Mouse (Mus musculus): ENCODE measurements around the gene Pnkp. TPM values are rescaled to one million over a fixed set of nuclear protein-coding genes. Genes with fewer than 3 reads are reported as not detected.
A peak's percentile ranks its signal among the peaks of the same experiment; 100 is the strongest.
"Not testable (repeated sequence)": the region's sequence is repeated elsewhere in the genome, so short reads cannot be mapped to it uniquely, and the experiment has no call there.

The Pnkp gene
- polyA plus RNA-seq, 1 experiment from 2014 or later, result 29.8 TPM

GRCm38 (mm10) chr7:44867010-44867702 lies 10.2 kb downstream of the Pnkp start:
- peaks cover 42% of the 10 kb centered on the region for H3K36me3 ChIP-seq
- peak overlapping the region; percentile 100; the same call in 1 of the 2 replicates for H3K9ac ChIP-seq
- H3K4me1 ChIP-seq, result peaks cover 63% of the 10 kb centered on the region
- H3K4me2 ChIP-seq, result peak overlapping the region; percentile 75
- 57% methylated on average over 18 of the region's 19 CpGs for WGBS
- H3K4me3 ChIP-seq, result peak overlapping the region; percentile 97
- ATAC-seq (ENCODE audit: insufficient number of reproducible peaks, low FRiP score, low TSS enrichment, low read depth), result no peak
- H3K9me3 ChIP-seq, result no peaks in the 10 kb centered on the region
- H3K27ac ChIP-seq, result peak overlapping the region; percentile 74
- no peaks in the 10 kb centered on the region for H3K27me3 ChIP-seq

DNA sequence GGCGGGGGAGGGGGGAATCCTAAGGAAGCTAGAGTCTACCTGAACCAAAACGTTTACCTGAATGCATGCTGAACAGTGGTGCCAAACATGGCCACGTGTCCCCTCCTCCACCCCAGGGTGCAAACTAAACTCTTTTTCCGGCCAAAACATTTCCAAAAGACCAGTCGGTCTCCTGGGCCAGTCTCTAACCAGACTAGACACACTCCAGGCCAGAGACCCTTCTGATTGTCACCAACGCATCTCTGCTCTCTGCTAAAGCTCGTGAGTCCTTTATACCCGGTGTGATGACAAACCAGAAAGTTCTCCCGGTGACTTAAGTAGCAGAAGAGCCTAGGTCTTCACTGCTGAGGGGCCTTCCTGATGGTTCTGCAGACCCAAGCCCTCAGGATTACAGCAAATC lies 10.9 kb downstream of the Pnkp start:
- peak overlapping the region; percentile 100 for H3K27ac ChIP-seq
- no peaks in the 10 kb centered on the region for H3K9me3 ChIP-seq
- peak overlapping the region; percentile 75 for H3K4me2 ChIP-seq
- no peaks in the 10 kb centered on the region for H3K27me3 ChIP-seq
- H3K4me1 ChIP-seq, result peaks cover 60% of the 10 kb centered on the region
- ATAC-seq (ENCODE audit: insufficient number of reproducible peaks, low FRiP score, low TSS enrichment, low read depth), result no peak
- H3K4me3 ChIP-seq, result peak overlapping the region; percentile 97
- peaks cover 36% of the 10 kb centered on the region for H3K36me3 ChIP-seq
- 42% methylated on average over 9 of the region's 9 CpGs for WGBS
- peak overlapping the region; percentile 100; the same call in 1 of the 2 replicates for H3K9ac ChIP-seq

DNA sequence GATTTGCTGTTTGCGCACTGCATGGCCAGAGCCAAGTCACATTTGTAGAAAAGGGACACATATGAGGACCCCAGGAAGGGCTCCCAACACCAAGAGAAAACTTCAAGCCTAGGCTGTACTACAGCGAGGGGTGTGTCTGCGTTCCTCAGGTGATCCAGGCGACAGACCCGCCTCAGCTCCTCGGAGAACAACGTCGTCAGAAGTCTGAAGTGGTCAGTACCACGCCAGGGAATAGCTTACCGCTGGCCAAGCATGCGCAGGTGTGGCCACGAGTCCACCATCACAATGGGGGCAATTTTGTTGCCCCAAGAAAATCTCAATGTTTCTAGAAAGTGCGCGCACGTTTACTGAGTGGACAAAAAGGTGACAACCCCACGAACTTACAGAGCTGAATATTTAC lies 11.5 kb downstream of the Pnkp start:
- no peak for ATAC-seq (ENCODE audit: insufficient number of reproducible peaks, low FRiP score, low TSS enrichment, low read depth)
- peak overlapping the region; percentile 97 for H3K4me3 ChIP-seq
- H3K27ac ChIP-seq, result peak overlapping the region; percentile 100
- peak overlapping the region; percentile 75 for H3K4me2 ChIP-seq
- H3K9ac ChIP-seq, result peak overlapping the region; percentile 100
- peaks cover 60% of the 10 kb centered on the region for H3K4me1 ChIP-seq
- no peaks in the 10 kb centered on the region for H3K9me3 ChIP-seq
- peaks cover 29% of the 10 kb centered on the region for H3K36me3 ChIP-seq
- WGBS, result 6% methylated on average over 16 of the region's 16 CpGs
- H3K27me3 ChIP-seq, result no peaks in the 10 kb centered on the region

DNA sequence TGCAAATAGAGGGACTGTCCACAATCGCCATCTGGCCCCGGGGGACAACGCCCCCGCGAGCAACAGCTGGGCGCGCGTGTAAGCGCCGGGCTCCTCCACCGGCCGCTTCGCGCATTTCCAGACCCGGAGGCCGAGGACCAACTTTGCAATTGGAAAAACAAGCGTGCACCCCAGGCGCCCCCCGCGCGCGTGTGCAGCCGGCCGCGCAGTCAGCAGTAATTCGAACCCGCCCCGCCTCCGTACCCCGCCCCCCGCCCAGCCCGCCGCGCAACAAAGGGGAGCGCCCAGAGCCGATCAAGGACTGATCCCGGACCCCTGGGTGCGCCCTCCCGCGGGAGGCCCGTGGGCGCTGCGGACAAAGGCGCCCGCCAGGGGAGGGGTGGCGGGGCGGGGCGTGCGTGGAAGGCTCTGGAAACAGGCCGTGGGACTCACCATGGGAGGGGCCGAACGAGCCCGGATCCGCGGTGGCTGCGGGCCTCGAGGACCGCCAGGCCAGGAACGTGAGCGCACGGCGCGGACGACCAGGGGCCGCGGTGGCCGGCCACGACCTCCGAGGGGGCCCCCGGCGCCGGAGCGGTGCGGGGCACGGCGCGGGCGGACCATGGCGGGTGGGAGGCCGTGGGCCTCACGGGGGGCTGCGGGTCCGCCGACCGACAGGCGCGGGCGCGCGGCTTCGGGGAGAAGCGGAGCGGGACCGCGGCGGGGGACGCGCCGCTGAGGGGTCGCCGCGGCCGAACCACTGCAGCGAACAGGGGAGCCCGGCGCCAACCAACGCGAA lies 12.2 kb downstream of the Pnkp start:
- Histone ChIP-seq H3K4me3 (peak overlapping the region; percentile 97), H3K27me3 (no peaks in the 10 kb centered on the region), H3K9ac (peak overlapping the region; percentile 100), H3K36me3 (peaks cover 23% of the 10 kb centered on the region), H3K9me3 (no peaks in the 10 kb centered on the region), H3K27ac (peak overlapping the region; percentile 100), H3K4me1 (peaks cover 55% of the 10 kb centered on the region), H3K4me2 (peak overlapping the region; percentile 75)
- peak; percentile 52; the same call in 1 of the 2 replicates for ATAC-seq (ENCODE audit: insufficient number of reproducible peaks, low FRiP score, low TSS enrichment, low read depth)
- WGBS, result under 1% methylated on average over 88 of the region's 108 CpGs

DNA sequence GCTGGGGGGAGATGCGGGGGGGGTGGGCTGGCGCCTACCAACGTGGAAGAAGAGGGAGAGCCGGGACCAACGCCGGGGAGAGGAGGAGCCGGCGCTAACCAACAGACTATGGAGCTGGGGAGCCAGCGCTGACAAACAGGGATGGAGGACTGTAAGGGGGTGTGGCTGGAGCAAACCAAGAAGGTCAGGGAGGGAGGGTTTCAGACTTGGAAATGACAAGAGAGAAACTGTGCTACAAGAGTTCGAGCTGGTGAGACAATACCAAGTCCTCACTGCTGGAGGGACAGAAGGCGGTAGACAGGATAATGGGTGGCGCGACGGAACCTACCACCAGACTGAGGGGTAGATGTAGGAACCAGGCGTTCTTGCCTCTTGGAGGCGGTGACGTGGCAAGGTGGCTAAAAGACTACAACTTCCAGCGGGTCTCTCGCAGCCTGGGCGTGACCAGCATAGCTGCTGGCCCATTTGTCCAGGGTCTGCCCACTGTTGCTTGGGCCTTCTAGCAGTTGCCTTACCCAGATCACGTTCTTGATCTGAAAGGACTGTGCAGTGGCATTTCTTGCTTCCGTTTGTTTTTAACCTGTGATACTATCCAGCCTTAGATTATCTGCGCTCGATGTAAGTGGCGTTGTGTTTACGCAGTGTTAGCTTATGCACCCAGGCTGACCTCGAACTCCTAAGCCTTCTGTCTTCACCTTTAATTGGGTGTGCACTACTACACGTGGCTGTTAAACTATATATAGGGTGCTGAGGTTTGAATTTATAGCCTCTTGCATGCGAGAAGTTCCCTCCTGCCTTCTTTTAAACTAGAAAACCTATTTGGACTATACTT lies 13.0 kb downstream of the Pnkp start, which contains the start of gene Ptov1:
Gene Ptov1, minus strand, starts transcription at position 92 of the 832 bp plus-strand sequence.
- peak; percentile 92 for ATAC-seq (ENCODE audit: insufficient number of reproducible peaks, low FRiP score, low TSS enrichment, low read depth)
- Histone ChIP-seq H3K4me1 (peaks cover 47% of the 10 kb centered on the region), H3K36me3 (peaks cover 14% of the 10 kb centered on the region), H3K4me2 (peak within 1 kb of the TSS; percentile 75), H3K27ac (peak within 1 kb of the TSS; percentile 100), H3K27me3 (no peaks in the 10 kb centered on the region), H3K4me3 (peak within 1 kb of the TSS; percentile 97), H3K9ac (peak within 1 kb of the TSS; percentile 100), H3K9me3 (no peaks in the 10 kb centered on the region)
- WGBS, result 5% methylated on average over 29 of the region's 29 CpGs

DNA sequence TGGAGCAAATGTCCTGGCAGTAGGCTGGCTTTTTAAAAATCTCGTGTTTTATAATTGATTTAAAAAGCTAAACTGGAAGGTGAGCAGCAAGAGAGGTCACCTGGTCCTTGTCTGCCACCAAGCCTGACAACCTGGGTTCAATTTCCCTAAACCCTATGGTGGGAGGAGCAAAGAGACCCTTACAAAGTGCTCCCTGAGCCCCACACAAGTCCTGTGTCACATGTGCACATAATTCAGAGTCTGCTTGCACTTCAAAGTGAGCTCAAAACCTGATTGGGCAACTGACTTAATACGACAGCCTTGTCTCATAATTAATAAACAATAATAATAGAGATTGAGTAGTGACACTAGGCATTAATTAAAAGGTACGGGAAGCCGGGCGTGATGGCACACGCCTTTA lies 13.7 kb downstream of the Pnkp start:
- Histone ChIP-seq H3K4me3 (peak overlapping the region; percentile 97), H3K4me2 (peak overlapping the region; percentile 75), H3K27ac (peak overlapping the region; percentile 100), H3K27me3 (no peaks in the 10 kb centered on the region), H3K4me1 (peaks cover 40% of the 10 kb centered on the region), H3K9me3 (no peaks in the 10 kb centered on the region), H3K36me3 (peaks cover 7% of the 10 kb centered on the region; the same call in 1 of the 2 replicates), H3K9ac (peak overlapping the region; percentile 42)
- 68% methylated on average over 6 of the region's 6 CpGs for WGBS
- ATAC-seq (ENCODE audit: insufficient number of reproducible peaks, low FRiP score, low TSS enrichment, low read depth), result no peak

- Histone ChIP-seq H3K4me2 (no peak overlapping the region), H3K9ac (no peak overlapping the region), H3K27me3 (no peaks in the 10 kb centered on the region), H3K27ac (no peak overlapping the region), H3K9me3 (no peaks in the 10 kb centered on the region), H3K4me3 (no peak overlapping the region), H3K36me3 (peaks cover 6% of the 10 kb centered on the region; the same call in 1 of the 2 replicates), H3K4me1 (peaks cover 34% of the 10 kb centered on the region)
- no peak for ATAC-seq (ENCODE audit: insufficient number of reproducible peaks, low FRiP score, low TSS enrichment, low read depth)
- 83% methylated on average over 1 of the region's 1 CpGs for WGBS
Measured at GRCm38 (mm10) chr7:44871181-44871580, 14.2 kb downstream of the Pnkp start.

DNA sequence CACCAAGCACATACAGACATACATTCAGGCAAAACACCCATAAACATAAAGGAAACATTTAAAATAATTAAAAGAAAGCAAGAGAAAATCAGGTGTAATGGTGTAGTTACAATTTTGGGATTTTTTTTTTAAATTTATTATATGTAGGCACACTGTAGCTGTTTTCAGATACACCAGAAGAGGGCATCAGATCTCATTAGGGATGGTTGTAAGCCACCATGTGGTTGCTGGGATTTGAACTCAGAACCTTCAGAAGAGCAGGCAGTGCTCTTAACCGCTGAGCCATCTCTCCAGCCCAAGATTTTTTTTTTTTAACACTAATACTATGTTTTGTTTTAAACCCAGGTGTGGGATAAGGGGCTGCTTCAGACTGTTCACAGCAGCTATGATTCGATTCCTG lies 14.8 kb downstream of the Pnkp start:
- H3K36me3 ChIP-seq; H3K27me3 ChIP-seq; H3K4me3 ChIP-seq; ATAC-seq (ENCODE audit: insufficient number of reproducible peaks, low FRiP score, low TSS enrichment, low read depth); H3K27ac ChIP-seq; H3K9me3 ChIP-seq; H3K4me2 ChIP-seq; H3K9ac ChIP-seq: not testable (repeated sequence)
- WGBS, result 80% methylated on average over 2 of the region's 2 CpGs
- H3K4me1 ChIP-seq, result peaks cover 28% of the 10 kb centered on the region

- WGBS, result 88% methylated on average over 14 of the region's 14 CpGs
- peaks cover 70% of the 10 kb centered on the region for H3K36me3 ChIP-seq
- no peak overlapping the region for H3K27ac ChIP-seq
- no peaks in the 10 kb centered on the region for H3K9me3 ChIP-seq
- no peak overlapping the region for H3K4me2 ChIP-seq
- H3K27me3 ChIP-seq, result no peaks in the 10 kb centered on the region
- no peak overlapping the region for H3K4me3 ChIP-seq
- no peak overlapping the region for H3K9ac ChIP-seq
- no peak for ATAC-seq (ENCODE audit: insufficient number of reproducible peaks, low FRiP score, low TSS enrichment, low read depth)
- no peaks in the 10 kb centered on the region for H3K4me1 ChIP-seq
Measured at GRCm38 (mm10) chr7:44877833-44878232, 20.9 kb downstream of the Pnkp start.

GRCm38 (mm10) chr7:44883036-44883435 lies 26.1 kb downstream of the Pnkp start:
- Histone ChIP-seq H3K9ac (no peak overlapping the region), H3K27me3 (no peaks in the 10 kb centered on the region), H3K36me3 (peaks cover 95% of the 10 kb centered on the region), H3K27ac (no peak overlapping the region), H3K4me3 (no peak overlapping the region), H3K4me2 (no peak overlapping the region), H3K4me1 (no peaks in the 10 kb centered on the region), H3K9me3 (no peaks in the 10 kb centered on the region)
- 95% methylated on average over 3 of the region's 3 CpGs for WGBS
- ATAC-seq (ENCODE audit: insufficient number of reproducible peaks, low FRiP score, low TSS enrichment, low read depth), result no peak

GRCm38 (mm10) chr7:44884637-44885036 lies 27.7 kb downstream of the Pnkp start:
- no peak overlapping the region for H3K9ac ChIP-seq
- no peak for ATAC-seq (ENCODE audit: insufficient number of reproducible peaks, low FRiP score, low TSS enrichment, low read depth)
- H3K9me3 ChIP-seq, result no peaks in the 10 kb centered on the region
- peaks cover 94% of the 10 kb centered on the region for H3K36me3 ChIP-seq
- H3K27me3 ChIP-seq, result no peaks in the 10 kb centered on the region
- H3K4me2 ChIP-seq, result no peak overlapping the region
- 95% methylated on average over 5 of the region's 5 CpGs for WGBS
- no peak overlapping the region for H3K4me3 ChIP-seq
- no peak overlapping the region for H3K27ac ChIP-seq
- H3K4me1 ChIP-seq, result peaks cover 6% of the 10 kb centered on the region; the same call in 1 of the 2 replicates

All from limb, embryonic 15.5 days (tissue).